Comparison of ENCODE assay signal across 1 mouse cellular context in genomic region chr3:40793783-40794182, GRCm38 (mm10).
TF ChIP-seq lines count a peak whose summit lies in the region.

No protein-coding gene starts in this region.

TF ChIP-seq in MEL, 35 proteins besides CTCF, POLR2A, EP300 and RAD21:
- no peak for TF ChIP-seq MXI1 (IDR thresholded peaks at IDR 0.05; ENCODE audit: low read depth, low read length)
- TF ChIP-seq ZNF384 (IDR thresholded peaks at IDR 0.05; ENCODE audit: low read depth, low read length) = peak; percentile 39; the same call in 1 of the 2 replicates
